In genomic region chr11:105270155-105270554, GRCm38 (mm10) we compare ENCODE assay signal across 10 mouse cellular contexts. TPM values are rescaled to one million over a fixed set of nuclear protein-coding genes. Genes with fewer than 3 reads are reported as not detected.
DNase-seq lines count a peak whose midpoint lies in the region; ATAC-seq and TF ChIP-seq lines count a peak whose summit lies in the region.
"Had no signal": no experiment of that assay in that cellular context is flagged by ENCODE, and none has a peak within 500 bp of the region (broad histone marks: within the 10 kb centered on the region; RNA-seq: fewer than 3 reads in every experiment).

No protein-coding gene starts in this region.

- no peaks in the 10 kb centered on the region for H3K9me3 ChIP-seq in forebrain, embryonic 14.5 days (replicated peaks; ENCODE audit: control insufficient read depth, low read length)
- H3K9me3 ChIP-seq in forebrain, embryonic 13.5 days (replicated peaks): no peaks in the 10 kb centered on the region
- H3K9me3 ChIP-seq in limb, embryonic 14.5 days (ENCODE audit: control insufficient read depth, low read length): no peaks in the 10 kb centered on the region
- H3K9me3 ChIP-seq: heart, embryonic 15.5 days had no signal

- intact Hi-C loops in heart, postnatal 10 days (cut with DNase I): loop anchor here (5.0 kb wide), 3 partner anchors 77 to 642 kb away; no protein-coding TSS in a partner anchor

- no peak overlapping the region for H3K27ac ChIP-seq in forebrain, embryonic 14.5 days (ENCODE audit: low read depth, low read length)
- H3K27ac ChIP-seq in forebrain, embryonic 13.5 days: no peak overlapping the region
- no peak overlapping the region for H3K27ac ChIP-seq in thymus, adult 2 months (ENCODE audit: control insufficient read depth, insufficient read depth, low read length)
- no peak overlapping the region for H3K27ac ChIP-seq in limb, embryonic 14.5 days (replicated peaks; ENCODE audit: low read depth, low read length)
- H3K27ac ChIP-seq: heart, embryonic 15.5 days had no signal

- WGBS in forebrain, embryonic 14.5 days: 19% methylated on average over 2 of the region's 2 CpGs
- WGBS in forebrain, embryonic 13.5 days: 21% methylated on average over 2 of the region's 2 CpGs
- 40% methylated on average over 2 of the region's 2 CpGs for WGBS in thymus, adult 2 months
- 12% methylated on average over 2 of the region's 2 CpGs for whole genome bisulfite sequencing in limb, embryonic 14.5 days

- no peak for TF ChIP-seq CTCF in thymus, adult 2 months (IDR thresholded peaks at IDR 0.05; ENCODE audit: borderline replicate concordance, control insufficient read depth, extremely low read depth, insufficient read depth, low read length, poor library complexity)

- peak; percentile 77 for DNase-seq in forebrain, embryonic 14.5 days (ENCODE audit: low spot score)
- DNase-seq in thymus, adult 2 months: peak; percentile 22
- no peak for DNase-seq in thymus, postnatal 36 days
- peak; percentile 43 to 74 for DNase-seq in cerebellum, postnatal 25 days
- peak; percentile 84 to 87 for DNase-seq in heart, postnatal 10 days
- peak; percentile 85 for DNase-seq in limb, embryonic 14.5 days (ENCODE audit: low spot score)
- DNase-seq in telencephalon, adult 2 months (ENCODE audit: low read depth, low spot score): peak; percentile 35

- H3K9ac ChIP-seq in forebrain, embryonic 14.5 days (ENCODE audit: low read length): no peak overlapping the region
- no peak overlapping the region for H3K9ac ChIP-seq in forebrain, embryonic 13.5 days
- no peak overlapping the region for H3K9ac ChIP-seq in limb, embryonic 14.5 days (ENCODE audit: low read depth, low read length, severe bottlenecking)
- H3K9ac ChIP-seq: heart, embryonic 15.5 days had no signal

- no peak overlapping the region for H3K4me3 ChIP-seq in forebrain, embryonic 14.5 days (ENCODE audit: low read depth, low read length)
- H3K4me3 ChIP-seq in forebrain, embryonic 13.5 days: no peak overlapping the region
- no peak overlapping the region for H3K4me3 ChIP-seq in thymus, adult 2 months (ENCODE audit: control insufficient read depth, insufficient read depth, low read length)
- H3K4me3 ChIP-seq in limb, embryonic 14.5 days (replicated peaks; ENCODE audit: low read length): no peak overlapping the region
- H3K4me3 ChIP-seq: heart, embryonic 15.5 days; myocyte had no signal

- no peaks in the 10 kb centered on the region for H3K27me3 ChIP-seq in forebrain, embryonic 14.5 days (replicated peaks; ENCODE audit: control insufficient read depth, insufficient read depth, low read length)
- H3K27me3 ChIP-seq in forebrain, embryonic 13.5 days: no peaks in the 10 kb centered on the region
- no peaks in the 10 kb centered on the region for H3K27me3 ChIP-seq in thymus, adult 2 months (ENCODE audit: control insufficient read depth, insufficient read depth, low read length)
- no peaks in the 10 kb centered on the region for H3K27me3 ChIP-seq in limb, embryonic 14.5 days (ENCODE audit: control insufficient read depth, insufficient read depth, low read length)
- H3K27me3 ChIP-seq: heart, embryonic 15.5 days had no signal

- no peaks in the 10 kb centered on the region for H3K4me1 ChIP-seq in forebrain, embryonic 14.5 days (ENCODE audit: control insufficient read depth, insufficient read depth, low read length)
- no peaks in the 10 kb centered on the region for H3K4me1 ChIP-seq in forebrain, embryonic 13.5 days
- H3K4me1 ChIP-seq in thymus, adult 2 months (replicated peaks; ENCODE audit: control insufficient read depth, insufficient read depth, low read length): no peaks in the 10 kb centered on the region
- no peaks in the 10 kb centered on the region for H3K4me1 ChIP-seq in limb, embryonic 14.5 days (ENCODE audit: control insufficient read depth, insufficient read depth, low read length)
- H3K4me1 ChIP-seq: heart, embryonic 15.5 days had no signal

- TF ChIP-seq POLR2A in thymus, adult 2 months (IDR thresholded peaks at IDR 0.05; ENCODE audit: control insufficient read depth, extremely low read depth, insufficient read depth, low read length, poor library complexity): no peak
- TF ChIP-seq POLR2A in limb, embryonic 14.5 days (IDR thresholded peaks at IDR 0.05; ENCODE audit: borderline replicate concordance, extremely low read depth, insufficient read depth, insufficient read length): no peak

- no peak for ATAC-seq in forebrain, embryonic 14.5 days
- ATAC-seq in forebrain, embryonic 13.5 days: no peak
- peak; percentile 30; the same call in 1 of the 2 replicates for ATAC-seq in limb, embryonic 14.5 days (ENCODE audit: low FRiP score, low read depth)

- no peak overlapping the region for H3K4me2 ChIP-seq in forebrain, embryonic 14.5 days (ENCODE audit: low read length)
- H3K4me2 ChIP-seq in forebrain, embryonic 13.5 days: no peak overlapping the region
- no peak overlapping the region for H3K4me2 ChIP-seq in limb, embryonic 14.5 days (replicated peaks; ENCODE audit: low read depth, low read length, severe bottlenecking)
- H3K4me2 ChIP-seq: heart, embryonic 15.5 days had no signal

- H3K36me3 ChIP-seq in forebrain, embryonic 14.5 days (ENCODE audit: control insufficient read depth, insufficient read depth, low read length): peaks cover 40% of the 10 kb centered on the region
- peaks cover 52% of the 10 kb centered on the region for H3K36me3 ChIP-seq in forebrain, embryonic 13.5 days (ENCODE audit: poor library complexity, severe bottlenecking)
- peaks cover 52% of the 10 kb centered on the region for H3K36me3 ChIP-seq in thymus, adult 2 months (ENCODE audit: control insufficient read depth, insufficient read depth, low read length)
- peaks cover 47% of the 10 kb centered on the region for H3K36me3 ChIP-seq in limb, embryonic 14.5 days (ENCODE audit: control insufficient read depth, insufficient read depth, low read length)

RNA-seq across cellular contexts. Expression of gene Mrc2, which starts 22.3 kb away (rescaled TPM):
- 2.6 and 3.2 TPM in 2 replicates for polyA plus RNA-seq in forebrain, embryonic 14.5 days (2014; fragmentation: Nextera tagmentation; extraction: Ambion mirVana)
- 4.5 and 6.3 TPM in 2 replicates for polyA plus RNA-seq in forebrain, embryonic 13.5 days (2015; fragmentation: Nextera tagmentation; extraction: Ambion mirVana)
- polyA plus RNA-seq in thymus, adult 2 months (2012; rRNA removed): 3.6 and 4.6 TPM in 2 replicates
- total RNA-seq in heart, postnatal 10 days (2021): 10 to 100 TPM; 35.1 to 35.9 TPM
- polyA plus RNA-seq in limb, embryonic 14.5 days (2012; rRNA removed): 98.5 and 125 TPM in 2 replicates
- 26.4 and 27.5 TPM in 2 replicates for polyA plus RNA-seq in limb, embryonic 14.5 days (2014; fragmentation: Nextera tagmentation; extraction: Ambion mirVana)

Comparison
In these comparisons a context has a peak if more than half of its experiments do, and no peak if none do; other contexts are left out.
1. DNase-seq: peak in forebrain, embryonic 14.5 days (single experiment), thymus, adult 2 months (single experiment), cerebellum, postnatal 25 days (2 of 2), heart, postnatal 10 days (2 of 2), limb, embryonic 14.5 days (single experiment) and telencephalon, adult 2 months (single experiment); none in thymus, postnatal 36 days (0 of 2).